Mouse (Mus musculus) liver, embryonic 14.5 days (tissue): ENCODE measurements around the gene Whrn.

Source experiments
- CTCF ChIP-seq: IDR thresholded peaks from 2 replicates; pipeline ENCODE4 v1.5.1; 2016; ENCODE audit warnings: antibody characterized with exemption, low read depth, control low read depth
- EP300 ChIP-seq: IDR thresholded peaks from 2 replicates; pipeline ENCODE4 v1.6.1; 2016; ENCODE audit warnings: antibody characterized with exemption, low read depth

- TF ChIP-seq CTCF (no peak), EP300 (no peak)
Observed at GRCm38 (mm10) chr4:63453939-63454513, 41.8 kb downstream of the Whrn start.
